Mouse (Mus musculus): ENCODE measurements around the gene Dnajb5.
"Not testable (repeated sequence)": the region's sequence is repeated elsewhere in the genome, so short reads cannot be mapped to it uniquely, and the experiment has no call there.

Gene Dnajb5

DNA sequence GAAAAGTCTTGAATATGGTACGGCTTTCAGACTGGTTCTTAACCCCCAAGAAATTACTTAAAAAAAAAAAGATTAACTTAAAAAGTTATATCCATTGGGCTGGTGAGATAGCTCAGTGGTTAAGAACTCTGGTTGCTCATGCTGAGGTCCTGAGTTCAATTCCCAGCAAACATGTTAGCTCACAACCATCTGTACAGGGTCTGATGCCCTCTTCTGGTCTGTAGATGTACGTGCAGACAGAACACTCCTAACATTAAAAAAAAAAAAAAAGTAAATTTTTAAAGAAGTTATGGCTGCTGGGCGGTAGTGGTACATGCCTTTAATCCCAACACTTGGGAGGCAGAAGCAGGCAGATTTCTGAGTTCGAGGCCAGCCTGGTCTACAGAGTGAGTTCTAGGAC lies 28.4 kb downstream of the Dnajb5 start:
- no peak for DNase-seq

DNA sequence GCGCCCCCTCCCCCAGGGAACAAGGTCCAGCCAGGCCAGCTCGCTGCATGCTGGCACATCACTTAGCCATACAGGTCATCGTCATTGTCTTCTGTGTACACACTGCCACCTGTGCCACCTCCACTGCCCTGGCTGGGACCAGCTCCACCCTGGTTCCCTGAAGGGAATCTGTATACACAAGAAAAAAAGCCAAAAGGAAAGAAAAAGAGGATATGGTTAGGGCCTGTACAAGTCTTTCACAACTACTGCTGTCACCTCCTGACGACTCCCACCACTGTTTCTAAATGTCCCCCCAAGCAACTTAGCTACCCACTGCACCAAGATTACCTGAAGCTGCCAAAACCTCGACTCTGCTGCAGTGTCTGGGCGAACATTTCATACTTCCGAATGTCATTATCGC lies 30.9 kb downstream of the Dnajb5 start:
- not testable (repeated sequence) for DNase-seq

DNA sequence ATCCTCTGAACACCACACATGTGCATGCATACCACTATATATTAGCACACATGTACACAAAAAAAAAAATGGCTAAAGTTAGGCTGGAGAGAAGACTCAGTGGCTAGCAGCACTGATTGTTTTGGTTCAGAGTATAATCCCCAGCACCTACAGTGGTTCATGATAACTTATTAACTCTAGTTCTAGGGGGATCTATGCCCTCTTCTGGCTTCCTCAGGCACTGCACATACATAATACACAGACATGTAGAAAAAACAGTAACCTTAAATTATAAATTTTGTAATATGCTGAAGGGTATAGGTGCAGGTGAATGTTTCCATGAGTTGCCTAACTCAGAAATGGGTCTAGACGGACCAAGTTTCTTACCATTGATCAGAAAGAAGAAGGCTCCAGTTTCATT lies 38.7 kb downstream of the Dnajb5 start:
- no peak for DNase-seq

DNA sequence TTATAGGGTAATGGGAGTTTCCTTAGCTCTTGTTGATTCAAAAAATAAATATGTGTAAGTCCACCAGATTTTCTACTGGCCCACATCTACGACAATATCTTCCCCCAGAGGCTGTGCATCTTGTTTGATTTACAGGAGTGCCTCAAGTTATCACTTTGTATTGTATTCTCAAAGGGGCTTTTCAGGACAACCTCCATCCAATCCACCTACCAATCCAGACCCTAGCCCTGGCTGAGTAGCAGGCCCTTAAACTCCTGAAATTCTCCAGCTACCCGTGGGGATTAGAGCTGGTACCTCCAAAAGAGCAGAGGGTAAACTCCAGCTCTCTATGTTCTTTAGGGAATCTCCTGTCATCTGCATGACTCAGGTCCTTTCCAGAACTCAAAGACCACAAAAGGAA lies 48.4 kb downstream of the Dnajb5 start:
- no peak for DNase-seq

DNA sequence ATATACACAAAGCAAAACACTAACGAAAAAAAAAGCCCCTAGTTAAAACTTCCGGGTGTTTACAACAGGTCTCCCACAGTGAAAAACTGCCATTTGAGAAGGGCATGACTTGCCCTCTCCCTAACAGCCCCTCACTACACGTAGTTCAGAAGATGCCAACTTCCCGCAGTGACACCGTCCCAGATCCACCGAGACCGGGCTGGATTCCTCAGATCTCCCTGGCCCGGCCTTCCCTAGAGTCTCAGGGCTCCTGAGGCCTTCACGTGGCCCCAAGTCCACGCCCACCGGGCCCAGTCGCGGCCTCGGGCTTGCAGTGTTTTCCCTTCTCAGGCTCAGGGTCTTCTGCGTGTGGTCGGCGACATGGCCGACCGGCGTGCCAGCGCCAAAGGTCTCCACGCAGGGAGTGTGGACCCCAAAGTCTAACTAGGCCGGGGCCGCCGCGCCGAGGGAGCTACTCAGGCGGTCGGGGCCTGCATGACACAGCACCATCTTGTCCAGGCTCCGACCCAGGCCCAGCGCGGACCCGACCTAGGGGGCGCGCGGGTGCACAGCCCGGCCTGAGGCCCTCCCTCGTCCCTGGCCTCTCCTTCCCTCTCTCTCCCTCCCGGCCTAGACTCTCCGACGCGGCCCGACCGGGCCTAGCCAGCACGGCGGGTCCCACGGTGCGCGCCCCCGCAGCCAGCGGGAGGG lies 50.0 kb downstream of the Dnajb5 start:
- DNase-seq = peak; percentile 68 to 78

DNA sequence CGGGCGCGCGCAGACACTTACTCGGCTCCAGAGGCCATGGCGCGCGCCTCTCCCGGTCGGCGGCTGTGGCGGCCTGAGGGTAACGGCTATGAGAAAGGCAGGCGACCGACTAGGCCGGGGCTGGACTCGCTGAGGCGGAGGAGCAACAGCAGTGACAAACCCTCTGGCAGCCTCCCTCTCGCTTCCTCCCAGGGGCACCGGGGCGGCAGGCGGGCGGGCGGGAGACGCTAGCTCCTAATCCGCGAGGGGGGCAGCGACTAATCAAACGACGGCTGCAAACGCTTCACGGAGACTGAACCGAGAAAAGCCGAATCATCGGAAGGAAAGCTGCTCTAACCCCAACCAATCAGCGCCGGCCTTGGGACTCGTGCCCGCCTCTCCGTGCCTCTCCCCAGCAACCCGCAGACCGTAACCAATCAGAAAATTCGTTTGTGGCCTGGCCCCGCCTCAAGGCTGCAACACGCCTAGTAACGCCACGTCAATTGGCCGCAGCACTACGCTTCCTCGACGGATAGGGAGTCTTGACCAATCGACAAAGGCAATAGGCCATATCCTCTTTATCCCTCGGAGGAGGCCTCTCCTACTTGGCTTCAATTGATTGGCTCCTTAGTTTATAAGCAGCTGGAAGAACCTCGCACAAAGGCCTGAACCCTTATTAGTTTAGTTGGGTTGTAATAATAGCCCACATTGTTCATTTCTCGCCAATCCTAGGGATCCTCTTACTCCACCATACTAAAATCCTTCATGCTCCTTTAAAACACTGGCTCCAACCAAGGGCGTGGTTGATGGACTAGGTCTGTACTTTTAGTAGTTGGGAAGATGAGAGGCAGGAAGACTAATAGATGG lies 50.8 kb downstream of the Dnajb5 start, which contains the start of gene Vcp:
Gene Vcp, minus strand, starts transcription at position 367 of the 846 bp plus-strand sequence.
- peak; percentile 98 to 99 for DNase-seq

DNA sequence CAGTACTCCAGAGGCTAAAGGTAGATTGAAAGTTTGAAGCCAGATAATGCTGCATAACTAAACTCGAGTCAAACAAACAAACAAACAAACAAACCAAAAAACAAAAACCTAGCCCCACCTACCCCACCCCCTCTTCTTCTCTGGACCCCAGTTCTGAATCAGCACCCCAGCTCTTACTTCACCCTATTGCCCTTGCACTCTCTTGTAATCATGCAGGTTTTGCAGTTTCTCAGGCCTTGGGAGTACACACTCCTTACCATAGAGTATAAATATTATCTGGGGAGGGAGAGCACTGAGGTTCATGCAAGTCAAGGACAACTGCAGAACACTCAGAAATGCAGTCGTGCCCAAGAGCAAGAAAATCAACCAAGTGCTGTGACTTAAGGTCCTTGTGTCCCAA lies 51.7 kb downstream of the Dnajb5 start:
- DNase-seq = no peak

DNA sequence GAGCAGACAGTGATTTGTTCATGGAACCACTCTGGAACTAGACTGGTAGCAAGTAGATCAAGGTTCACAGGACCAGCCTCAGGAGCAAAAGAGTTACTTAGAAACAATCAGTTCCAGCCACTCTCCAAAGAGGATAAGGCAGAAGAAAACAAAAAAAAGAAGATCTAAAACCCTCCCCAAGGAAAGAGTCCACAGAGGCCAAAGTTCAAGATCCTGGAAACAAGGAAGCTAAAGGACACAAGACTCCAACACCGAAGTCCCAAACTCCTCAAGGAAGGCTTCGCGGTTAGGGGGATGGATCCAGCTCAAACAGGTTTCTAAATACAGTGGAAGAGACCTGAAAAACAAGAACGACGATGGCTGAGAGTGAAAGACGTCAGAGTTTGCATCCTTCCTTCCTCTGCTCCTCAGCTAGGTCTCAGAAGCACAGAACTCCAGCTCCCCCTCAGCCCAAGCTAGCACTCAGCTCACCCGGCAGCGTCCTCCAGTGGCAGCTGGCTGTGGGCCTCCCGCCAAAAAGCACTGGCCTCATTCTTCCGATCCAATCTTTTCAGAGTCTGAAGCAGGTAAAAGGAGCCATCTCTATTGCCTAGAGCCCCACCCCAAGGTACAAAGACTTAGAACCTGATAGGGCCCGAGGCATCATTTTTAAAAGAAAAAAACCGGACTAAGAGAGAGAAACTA lies 53.3 kb downstream of the Dnajb5 start:
- DNase-seq = no peak

DNA sequence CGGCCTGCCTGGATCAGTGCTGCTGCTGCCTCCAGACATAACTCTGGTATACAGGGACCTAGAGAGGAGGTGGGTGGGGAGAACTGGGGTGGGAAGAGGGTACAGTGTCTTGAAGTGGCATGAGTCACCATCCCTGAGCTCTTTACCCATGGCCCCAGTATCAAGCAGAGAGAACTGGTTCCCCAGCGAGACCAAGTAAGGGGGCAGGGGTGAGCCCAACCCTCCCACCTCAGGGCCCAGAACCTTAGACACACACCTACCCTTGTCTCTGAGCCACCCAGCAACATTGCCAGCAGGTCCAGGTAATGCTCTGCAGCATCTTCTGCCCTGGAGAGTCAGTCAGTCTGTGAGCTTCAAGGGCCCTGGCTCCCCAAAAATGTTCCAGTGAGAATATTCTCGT lies 55.3 kb downstream of the Dnajb5 start:
- DNase-seq = no peak

DNA sequence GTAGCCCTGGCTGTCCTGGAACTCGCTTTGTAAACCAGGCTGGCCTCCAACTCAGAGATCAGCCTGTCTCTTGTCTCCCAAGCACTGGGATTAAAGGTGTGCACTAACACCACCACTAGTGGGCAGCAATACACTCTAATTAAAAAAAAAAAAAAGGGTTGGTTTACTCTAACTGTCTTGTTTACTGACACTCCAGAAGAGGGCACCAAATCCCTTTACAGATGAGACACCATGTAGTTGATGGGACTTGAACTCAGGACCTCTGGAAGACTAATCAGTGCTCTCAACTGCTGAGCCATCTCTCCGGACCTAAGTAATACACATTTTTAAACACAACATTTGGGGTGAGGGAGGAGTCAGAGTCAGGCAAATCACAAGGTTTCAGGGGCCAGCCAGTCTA lies 56.2 kb downstream of the Dnajb5 start:
- DNase-seq = peak in 1 of 2 experiments; percentile 37

Measured in cerebellum, adult 18-20 months (tissue).